Mouse (Mus musculus) forebrain, embryonic 11.5 days (tissue): Measurements from ENCODE around the gene Armh2. TPM values are rescaled to one million over a fixed set of nuclear protein-coding genes. Genes with fewer than 3 reads are reported as not detected.

Experiments
- ATAC-seq: fragments of 200-750 bp; cut with Nextera tagmentation; replicated peaks from 2 replicates; pipeline ENCODE4 v1.8.0; 2017; ENCODE audit warnings: moderate TSS enrichment; ENCODE audit not compliant: low FRiP score
- DNase-seq: peaks from one replicate; pipeline ENCODE4 v3.0.0-alpha.2; 2017; ENCODE audit warnings: low spot score
- H3K27ac ChIP-seq: fragments of 300-500 bp; sonication (generic); 2 replicates; pipeline ENCODE4 v1.5.1; 2014; ENCODE audit warnings: low read depth, low read length
- H3K27me3 ChIP-seq: fragments of 300-500 bp; sonication (generic); 2 replicates; pipeline ENCODE4 v1.6.1; 2014; ENCODE audit warnings: mild to moderate bottlenecking, low read length, mixed read lengths; ENCODE audit not compliant: control insufficient read depth, insufficient read depth
- H3K36me3 ChIP-seq: fragments of 300-500 bp; sonication (generic); 2 replicates; pipeline ENCODE4 v1.6.1; 2014; ENCODE audit warnings: mild to moderate bottlenecking, low read length, moderate library complexity, mixed read lengths; ENCODE audit not compliant: control insufficient read depth, insufficient read depth
- H3K4me1 ChIP-seq: fragments of 300-500 bp; sonication (generic); replicated peaks from 2 replicates; pipeline ENCODE4 v1.6.1; 2014; ENCODE audit warnings: low read length, mixed read lengths; ENCODE audit not compliant: control insufficient read depth, insufficient read depth
- H3K4me2 ChIP-seq: fragments of 300-500 bp; sonication (generic); 2 replicates; pipeline ENCODE4 v1.6.1; 2014; ENCODE audit warnings: low read depth, mild to moderate bottlenecking, low read length, moderate library complexity, mixed read lengths; ENCODE audit not compliant: severe bottlenecking
- H3K4me3 ChIP-seq: fragments of 300-500 bp; sonication (generic); 2 replicates; pipeline ENCODE4 v1.5.1; 2014; ENCODE audit warnings: low read depth, low read length
- H3K9ac ChIP-seq: fragments of 300-500 bp; sonication (generic); 2 replicates; pipeline ENCODE4 v1.6.1; 2014; ENCODE audit warnings: low read length
- H3K9me3 ChIP-seq: fragments of 300-500 bp; sonication (generic); 2 replicates; pipeline ENCODE4 v1.6.1; 2016; ENCODE audit warnings: low read length, mixed read lengths; ENCODE audit not compliant: control insufficient read depth
- WGBS: fragments of 180-500 bp; shearing (Covaris S2); extraction: QIAGEN DNeasy Blood & Tissue Kit; methylation state at CpG from one replicate; pipeline ENCODE4 v1.1.7; 2014; 5-methylcytosine and 5-hydroxymethylcytosine counted together
- polyA plus RNA-seq: library from polyadenylated mRNA; unstranded; fragments of >200 nt; fragmentation: Nextera tagmentation; extraction: Ambion mirVana; gene quantifications from 2 replicates; pipeline ENCODE4 v1.2.1, GENCODE M21; 2014

Gene Armh2
- not detected in 2 replicates for polyA plus RNA-seq

DNA sequence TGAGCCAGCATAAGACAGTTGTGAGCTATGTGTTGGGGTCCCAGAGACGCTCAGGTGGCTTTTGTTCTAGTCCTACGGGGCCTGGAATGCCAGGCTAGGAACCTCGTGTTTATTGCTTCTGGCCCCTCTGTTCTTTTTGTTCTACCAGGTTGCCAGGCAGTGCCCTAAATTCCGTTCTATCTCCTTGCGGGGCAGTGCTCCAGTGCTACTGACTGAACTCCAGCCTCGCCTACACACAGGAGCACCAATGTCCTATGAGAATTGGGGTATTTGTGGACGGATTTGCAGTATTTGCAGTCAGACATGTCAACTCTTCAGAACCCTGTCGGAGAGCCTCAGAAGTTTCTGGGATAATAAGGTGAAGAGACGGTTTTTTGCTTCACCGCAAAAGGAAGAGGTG is at the start of gene Armh2:
Gene Armh2 (plus strand): TSS at position 205 of the 400 bp plus-strand sequence.
- Histone ChIP-seq H3K4me2 (no peak within 1 kb of the TSS), H3K4me3 (no peak within 1 kb of the TSS), H3K27me3 (no peaks in the 10 kb centered on the region), H3K4me1 (no peaks in the 10 kb centered on the region), H3K9me3 (no peaks in the 10 kb centered on the region), H3K9ac (no peak within 1 kb of the TSS), H3K27ac (no peak within 1 kb of the TSS), H3K36me3 (no peaks in the 10 kb centered on the region)
- DNase-seq (no peak), ATAC-seq (no peak)
- WGBS, result 87% methylated on average over 10 of the region's 10 CpGs

DNA sequence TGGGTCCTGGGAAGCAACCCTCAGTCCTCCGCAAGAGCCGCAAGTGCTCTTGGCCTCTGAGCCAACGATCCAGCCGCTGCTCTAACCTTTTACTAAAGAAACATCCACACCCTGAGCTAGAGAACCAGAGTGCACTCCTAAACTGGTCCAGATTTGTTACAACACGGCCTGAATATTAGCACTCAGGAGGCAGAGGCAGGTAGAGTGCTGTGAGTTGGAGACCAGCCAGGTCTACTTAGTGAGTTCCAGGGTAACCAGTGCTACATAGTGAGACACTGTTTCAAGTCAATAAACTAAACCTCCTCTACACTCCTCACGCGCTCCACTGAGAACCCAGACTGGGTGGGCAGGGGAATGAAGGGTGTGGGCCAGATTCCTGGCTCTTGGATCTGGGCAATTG is 47.7 kb upstream of the Armh2 start:
- Histone ChIP-seq H3K36me3 (no peaks in the 10 kb centered on the region), H3K4me2 (no peak overlapping the region), H3K27me3 (no peaks in the 10 kb centered on the region; the same call in 1 of the 2 replicates), H3K4me1 (no peaks in the 10 kb centered on the region), H3K27ac (no peak overlapping the region), H3K4me3 (no peak overlapping the region), H3K9ac (no peak overlapping the region), H3K9me3 (no peaks in the 10 kb centered on the region)
- no peak for DNase-seq
- no peak for ATAC-seq
- WGBS, result 94% methylated on average over 7 of the region's 7 CpGs

- no peak overlapping the region for H3K4me3 ChIP-seq
Measured at GRCm38 (mm10) chr13:24698746-24699145, 42.3 kb upstream of the Armh2 start.

GRCm38 (mm10) chr13:24702128-24702527 is 38.9 kb upstream of the Armh2 start:
- no peaks in the 10 kb centered on the region for H3K9me3 ChIP-seq
- DNase-seq (no peak), ATAC-seq (no peak)
- H3K9ac ChIP-seq, result no peak overlapping the region
- no peak overlapping the region for H3K4me3 ChIP-seq
- no peak overlapping the region for H3K27ac ChIP-seq
- WGBS, result 83% methylated on average over 5 of the region's 5 CpGs
- no peaks in the 10 kb centered on the region for H3K4me1 ChIP-seq
- no peaks in the 10 kb centered on the region for H3K36me3 ChIP-seq
- no peaks in the 10 kb centered on the region for H3K27me3 ChIP-seq
- no peak overlapping the region for H3K4me2 ChIP-seq

More at GRCm38 (mm10) chr13:24698746-24699145, 42.3 kb upstream of the Armh2 start:
- no peaks in the 10 kb centered on the region for H3K36me3 ChIP-seq
- 83% methylated on average over 4 of the region's 4 CpGs for WGBS
- no peak overlapping the region for H3K9ac ChIP-seq
- no peak overlapping the region for H3K27ac ChIP-seq
- no peak for DNase-seq
- H3K9me3 ChIP-seq, result no peaks in the 10 kb centered on the region
- no peaks in the 10 kb centered on the region for H3K4me1 ChIP-seq
- no peaks in the 10 kb centered on the region for H3K27me3 ChIP-seq
- H3K4me2 ChIP-seq, result no peak overlapping the region
- ATAC-seq, result no peak

DNA sequence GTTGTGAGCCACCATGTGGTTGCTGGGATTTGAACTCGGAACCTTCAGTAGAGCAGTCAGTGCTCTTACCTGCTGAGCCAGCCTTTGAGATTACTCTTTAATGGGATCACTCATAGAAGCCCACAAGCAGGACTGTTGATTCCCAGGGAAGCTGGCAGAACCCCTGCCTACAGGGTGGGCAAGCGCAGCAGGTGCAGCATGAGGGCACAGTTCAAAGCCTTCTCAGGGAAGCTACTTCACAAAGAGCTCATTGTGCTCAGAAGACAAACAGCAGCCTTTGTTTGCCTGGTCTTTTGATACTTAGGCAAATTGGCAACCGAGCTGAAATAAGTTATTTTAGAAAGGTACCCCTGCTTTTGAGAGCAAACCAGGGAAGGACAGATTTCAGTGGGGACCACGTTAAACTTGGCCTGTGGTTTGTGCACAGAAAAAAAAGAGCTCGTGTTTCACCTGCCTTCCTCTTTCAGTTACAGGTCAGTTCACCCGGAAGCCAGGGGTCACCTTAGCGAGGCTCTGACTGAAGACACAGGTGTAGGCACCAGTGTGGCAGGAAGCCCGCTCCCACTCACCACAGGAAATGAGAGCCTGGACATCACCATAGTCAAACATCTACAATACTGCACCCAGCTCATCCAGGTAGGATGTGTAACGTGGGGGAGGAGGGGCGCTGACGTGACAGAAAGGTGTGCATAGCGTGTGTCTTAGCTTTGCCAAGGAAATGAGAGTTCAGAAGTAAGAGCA is 31.2 kb upstream of the Armh2 start:
- ATAC-seq (no peak), DNase-seq (no peak)
- Histone ChIP-seq H3K9me3 (no peaks in the 10 kb centered on the region), H3K27me3 (no peaks in the 10 kb centered on the region), H3K9ac (no peak overlapping the region), H3K36me3 (no peaks in the 10 kb centered on the region), H3K4me3 (no peak overlapping the region), H3K27ac (no peak overlapping the region), H3K4me2 (no peak overlapping the region), H3K4me1 (no peaks in the 10 kb centered on the region)
- WGBS, result 63% methylated on average over 12 of the region's 12 CpGs

- no peaks in the 10 kb centered on the region for H3K36me3 ChIP-seq
- H3K4me3 ChIP-seq, result no peak overlapping the region
- H3K4me1 ChIP-seq, result no peaks in the 10 kb centered on the region
- no peaks in the 10 kb centered on the region for H3K27me3 ChIP-seq
- no peaks in the 10 kb centered on the region for H3K9me3 ChIP-seq
- 74% methylated on average over 7 of the region's 7 CpGs for WGBS
- H3K27ac ChIP-seq, result no peak overlapping the region
- DNase-seq, result no peak
- H3K4me2 ChIP-seq, result no peak overlapping the region
- no peak for ATAC-seq
- no peak overlapping the region for H3K9ac ChIP-seq
Measured at GRCm38 (mm10) chr13:24710968-24711367, 30.1 kb upstream of the Armh2 start.

DNA sequence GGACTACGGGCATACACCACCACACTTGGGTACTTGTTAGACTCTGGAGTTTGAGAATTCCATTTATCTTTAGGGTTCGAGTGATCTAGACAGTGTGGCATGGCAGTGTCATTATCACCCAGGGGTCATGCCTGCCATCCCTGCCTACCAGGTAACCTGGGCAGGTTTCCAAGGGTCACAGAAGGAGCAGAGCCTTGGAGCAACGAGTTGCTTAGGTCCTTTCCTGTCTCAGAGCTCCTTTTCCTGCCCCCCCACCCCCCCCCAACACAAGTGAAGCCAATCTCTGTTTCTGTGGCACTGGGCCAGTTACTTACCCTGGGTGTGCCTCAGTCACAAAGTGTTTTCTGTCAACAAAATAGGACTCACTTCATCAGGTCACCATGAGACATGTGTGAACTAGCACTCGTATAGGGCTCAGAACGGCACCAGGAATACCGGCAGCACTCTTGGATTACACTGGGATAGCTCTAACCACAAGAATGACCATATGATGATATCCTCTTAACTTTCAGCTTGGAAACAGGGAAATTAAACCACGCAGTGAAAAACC is 28.4 kb upstream of the Armh2 start:
- Histone ChIP-seq H3K27me3 (no peaks in the 10 kb centered on the region), H3K36me3 (no peaks in the 10 kb centered on the region), H3K9ac (no peak overlapping the region), H3K4me3 (no peak overlapping the region), H3K4me1 (no peaks in the 10 kb centered on the region), H3K9me3 (no peaks in the 10 kb centered on the region), H3K27ac (no peak overlapping the region), H3K4me2 (no peak overlapping the region)
- 86% methylated on average over 7 of the region's 7 CpGs for WGBS
- DNase-seq, result no peak
- no peak for ATAC-seq

GRCm38 (mm10) chr13:24713434-24714000 is 27.5 kb upstream of the Armh2 start:
- DNase-seq (peak; percentile 93), ATAC-seq (peak; percentile 88)
- Histone ChIP-seq H3K36me3 (no peaks in the 10 kb centered on the region), H3K9ac (peak overlapping the region; percentile 17; the same call in 1 of the 2 replicates), H3K4me3 (no peak overlapping the region; the same call in 1 of the 2 replicates), H3K4me1 (no peaks in the 10 kb centered on the region), H3K27me3 (no peaks in the 10 kb centered on the region), H3K27ac (no peak overlapping the region), H3K4me2 (peak overlapping the region; percentile 26; the same call in 1 of the 2 replicates), H3K9me3 (no peaks in the 10 kb centered on the region)
- 10% methylated on average over 16 of the region's 16 CpGs for WGBS
